Mouse (Mus musculus) adrenal gland, adult 18-20 months (tissue): ENCODE data around the gene Gm21913. TPM values are rescaled to one million over a fixed set of nuclear protein-coding genes. Genes with fewer than 3 reads are reported as not detected.
"Not testable (repeated sequence)": the region's sequence is repeated elsewhere in the genome, so short reads cannot be mapped to it uniquely, and the experiment has no call there.

Experiments used
- DNase-seq, 2 experiments: peaks; one replicate each; pipeline ENCODE4 v3.0.0; 2021 to 2022; ENCODE audit warnings: low spot score in 2 of 2
- long read RNA-seq, 2 experiments: library from polyadenylated mRNA; stranded (forward); transcript quantifications; one replicate each; pipeline ENCODE4 v2.0.0; 2021
- total RNA-seq, 2 experiments: library from RNA; stranded (reverse); gene quantifications; 1 replicate in 1 of 2; 2 replicates in 1 of 2; pipeline ENCODE4 v1.2.3; 2021

The Gm21913 gene
- total RNA-seq, result not detected
- long read RNA-seq, experiment 1, result 0 reads
- long read RNA-seq, experiment 2, result 0 reads

- not testable (repeated sequence) for DNase-seq
Observed at GRCm38 (mm10) chrY:74623596-74623995, at the start of gene Gm21913. TSS of gene Gm21913 (plus strand) at chrY:74623896.

Other genes with a start within 250 kb of the Gm21913 start
- not detected for gene Gm29110, start 153.4 kb upstream of the Gm21913 start, total RNA-seq